Mouse (Mus musculus) mouse trophoblast stem cell (cell line): ENCODE data around the gene Vmn1r128.
"Not testable (repeated sequence)": the region's sequence is repeated elsewhere in the genome, so short reads cannot be mapped to it uniquely, and the experiment has no call there.

Source experiments
- in situ Hi-C, 2 experiments: fragments of 300-500 bp; cut with MseI, MboI; formaldehyde crosslinking; loops; 2 replicates in 1 of 2; 3 replicates in 1 of 2; pipeline ENCODE4 v1.15.1; 2025

The Vmn1r128 gene

DNA sequence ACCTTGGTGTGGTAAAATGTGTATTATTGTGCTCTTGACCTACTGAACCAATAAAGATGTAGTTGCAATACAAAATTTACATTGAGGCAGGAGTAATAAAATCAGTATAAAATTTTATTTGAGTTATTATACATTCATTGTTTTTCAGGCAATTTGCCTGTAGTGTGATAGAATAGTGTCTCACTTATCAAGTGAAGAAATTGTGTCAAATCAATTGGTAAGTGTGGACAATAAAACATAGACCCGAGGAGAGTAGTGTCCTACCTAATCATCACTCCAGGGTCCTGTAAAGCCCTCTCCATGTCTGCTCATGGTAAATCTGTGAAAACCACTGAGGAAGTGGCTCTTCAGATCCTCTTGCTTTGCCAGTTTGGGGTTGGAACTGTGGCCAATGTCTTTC lies at the start of gene Vmn1r128:
Gene Vmn1r128 (plus strand): TSS at position 301 of the 400 bp plus-strand sequence.
- in situ Hi-C loops, result not testable (repeated sequence)

- in situ Hi-C loops, result not testable (repeated sequence)
Measured at GRCm38 (mm10) chr7:21301367-21301766, 47.8 kb upstream of the Vmn1r128 start, which contains the start of gene Vmn1r126. Vmn1r126 (minus strand) TSS chr7:21301467.

GRCm38 (mm10) chr7:21319761-21320160 lies 29.4 kb upstream of the Vmn1r128 start, which contains the start of gene Vmn1r127:
Vmn1r127 (minus strand) TSS chr7:21319861.
- in situ Hi-C loops, result not testable (repeated sequence)

DNA sequence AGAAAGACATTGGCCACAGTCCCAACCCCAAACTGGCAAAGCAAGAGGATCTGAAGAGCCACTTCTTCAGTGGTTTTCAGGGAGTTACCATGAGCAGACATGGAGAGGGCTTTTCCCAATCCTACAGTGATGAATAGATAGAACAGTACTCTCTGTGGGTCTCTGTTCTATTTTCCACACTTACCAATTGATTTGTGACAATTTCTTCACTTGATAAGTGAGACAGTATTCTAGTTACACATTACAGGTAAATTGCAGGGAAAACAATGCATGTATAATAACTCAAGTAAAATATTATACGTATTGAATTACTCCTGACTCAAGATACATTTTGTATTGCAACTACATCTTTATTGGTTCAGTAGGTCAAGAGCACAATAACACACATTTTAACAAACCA lies 12.0 kb downstream of the Vmn1r128 start, which contains the start of gene Vmn1r129:
Gene Vmn1r129 (minus strand): TSS at position 101 of the 400 bp plus-strand sequence.
- in situ Hi-C loops, result not testable (repeated sequence)
